Mouse (Mus musculus): ENCODE results near the gene Ablim1.

DNA sequence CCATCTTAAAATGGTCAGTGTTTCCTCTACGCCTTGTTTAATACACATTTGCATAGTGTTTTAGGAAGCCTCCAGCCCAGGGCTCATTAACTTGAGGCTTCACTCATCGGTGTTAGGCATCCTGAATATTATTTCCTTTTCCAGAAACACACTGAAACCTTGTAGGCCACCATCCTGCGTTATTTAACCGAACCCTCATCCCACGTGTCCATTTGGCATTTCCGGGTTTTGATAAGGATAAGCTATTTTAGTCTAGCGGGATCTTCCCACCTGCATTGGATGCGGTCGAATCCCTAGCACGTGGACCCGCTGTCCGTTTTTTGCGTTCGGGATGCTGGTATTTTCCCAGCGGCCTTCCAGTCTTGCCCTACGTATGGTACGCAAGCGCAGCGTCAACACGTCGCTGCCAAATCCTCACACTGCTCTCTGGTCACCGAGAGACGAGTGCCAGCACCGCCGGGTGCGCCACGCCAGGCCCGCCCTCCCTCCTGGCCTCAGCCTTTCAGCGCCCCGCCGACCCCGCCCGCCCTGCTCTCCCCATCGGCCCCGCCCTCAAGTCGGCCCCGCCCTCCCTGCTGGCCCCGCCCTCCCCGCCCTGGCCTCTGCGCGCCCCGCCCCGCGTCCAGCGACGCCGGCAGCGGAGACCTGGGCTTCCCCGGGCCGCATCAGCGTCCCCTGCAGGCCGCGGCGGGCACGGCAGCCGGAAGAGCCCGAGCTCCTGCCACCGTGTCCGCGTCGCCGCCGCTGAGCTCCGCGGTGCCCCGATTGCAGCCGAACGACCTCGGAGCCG, 45.8 kb upstream of the Ablim1 start, which contains the start of gene Fam160b1:
- TF ChIP-seq EP300 (IDR thresholded peaks at IDR 0.05; ENCODE audit: low read depth) = no peak
- peak; percentile 69 for TF ChIP-seq CTCF (IDR thresholded peaks at IDR 0.05; ENCODE audit: low read depth)
